Mouse (Mus musculus): Measurements from ENCODE around the gene Fgf22.

DNA sequence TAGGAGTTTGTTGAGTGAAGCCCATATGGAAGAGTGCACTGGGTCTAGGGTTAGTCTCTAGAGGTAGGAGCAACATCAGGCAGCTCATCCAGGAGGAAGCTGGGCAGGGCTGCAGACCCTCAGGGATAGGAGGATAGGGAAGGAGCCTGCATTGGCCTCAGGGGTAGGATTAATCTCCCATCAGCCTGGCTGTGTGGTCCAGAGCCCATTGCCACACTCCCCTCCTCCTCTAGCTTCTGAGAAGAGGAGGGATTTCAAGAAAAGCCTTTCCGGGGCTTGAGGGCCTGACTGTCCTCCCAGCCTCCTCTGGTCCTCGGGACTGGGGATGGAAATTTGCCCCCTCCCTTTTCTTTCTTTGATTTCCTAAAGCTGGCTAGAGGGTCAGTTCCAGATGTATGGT lies 24.3 kb downstream of the Fgf22 start:
- TF ChIP-seq POLR2A (IDR thresholded peaks at IDR 0.05; ENCODE audit: extremely low read depth, insufficient read depth, low read length) = no peak
- no peak for TF ChIP-seq CTCF (IDR thresholded peaks at IDR 0.05; ENCODE audit: low read depth, low read length)

Measured in liver, adult 2 months (tissue).